Mouse (Mus musculus): ENCODE measurements around the gene Timeless.

- TF ChIP-seq MAFK (IDR thresholded peaks at IDR 0.05; ENCODE audit: insufficient read depth, low read depth, low read length) (no peak), ZNF384 (IDR thresholded peaks at IDR 0.05; ENCODE audit: low read depth, low read length) (no peak), CHD2 (IDR thresholded peaks at IDR 0.05; ENCODE audit: low read depth, low read length) (no peak), HCFC1 (IDR thresholded peaks at IDR 0.05; ENCODE audit: borderline replicate concordance, insufficient read depth, low read length) (no peak), ZC3H11A (IDR thresholded peaks at IDR 0.05; ENCODE audit: borderline replicate concordance, low read depth, low read length) (no peak)
These were observed 28.1 kb downstream of the Timeless start for GRCm38 (mm10) chr10:128259946-128260345.
